Comparison of ENCODE assay signal across 8 mouse cellular contexts in genomic region chr9:62349250-62349649, GRCm38 (mm10). TPM values are rescaled to one million over a fixed set of nuclear protein-coding genes. Genes with fewer than 3 reads are reported as not detected.
DNase-seq lines count a peak whose midpoint lies in the region; ATAC-seq and TF ChIP-seq lines count a peak whose summit lies in the region.

No protein-coding gene starts in this region.

- no peak for ATAC-seq in lung, embryonic 16.5 days (ENCODE audit: low read depth)
- ATAC-seq in embryonic facial prominence, embryonic 13.5 days (ENCODE audit: insufficient number of reproducible peaks, insufficient read depth, low FRiP score, low TSS enrichment, low read depth): no peak
- no peak for ATAC-seq in liver, embryonic 11.5 days (replicated peaks; ENCODE audit: low FRiP score)

- H3K4me2 ChIP-seq in lung, embryonic 16.5 days (ENCODE audit: low read depth, low read length): no peak overlapping the region
- H3K4me2 ChIP-seq in embryonic facial prominence, embryonic 13.5 days: no peak overlapping the region
- H3K4me2 ChIP-seq in liver, embryonic 11.5 days: no peak overlapping the region

- H3K27ac ChIP-seq in cerebellum, adult 2 months (ENCODE audit: insufficient read depth, low read length): peak overlapping the region; percentile 31; the same call in 1 of the 2 replicates
- peak overlapping the region; percentile 5 for H3K27ac ChIP-seq in lung, embryonic 16.5 days (ENCODE audit: low read length)
- H3K27ac ChIP-seq in embryonic facial prominence, embryonic 13.5 days: 0 out of 2 replicates have a peak overlapping the region, but pooled peaks have one; percentile 14
- H3K27ac ChIP-seq in liver, embryonic 11.5 days (ENCODE audit: low read depth, low read length): no peak overlapping the region; the same call in 1 of the 2 replicates

- no peak for TF ChIP-seq CTCF in cerebellum, adult 2 months (IDR thresholded peaks at IDR 0.05; ENCODE audit: borderline replicate concordance, insufficient read depth, low read depth, low read length)

- no peak for TF ChIP-seq POLR2A in cerebellum, adult 2 months (IDR thresholded peaks at IDR 0.05; ENCODE audit: borderline replicate concordance, insufficient read depth, low read length)

- H3K27me3 ChIP-seq in cerebellum, adult 2 months (ENCODE audit: control insufficient read depth, insufficient read depth, low read length): no peaks in the 10 kb centered on the region
- H3K27me3 ChIP-seq in lung, embryonic 16.5 days (ENCODE audit: control insufficient read depth, insufficient read depth, low read depth, low read length): no peaks in the 10 kb centered on the region
- H3K27me3 ChIP-seq in embryonic facial prominence, embryonic 13.5 days: no peaks in the 10 kb centered on the region
- no peaks in the 10 kb centered on the region for H3K27me3 ChIP-seq in liver, embryonic 11.5 days (replicated peaks; ENCODE audit: control insufficient read depth, insufficient read depth, low read length)

- H3K4me1 ChIP-seq in cerebellum, adult 2 months (ENCODE audit: control insufficient read depth, insufficient read depth, low read length): peaks cover 24% of the 10 kb centered on the region
- peaks cover 52% of the 10 kb centered on the region for H3K4me1 ChIP-seq in lung, embryonic 16.5 days (replicated peaks; ENCODE audit: control insufficient read depth, insufficient read depth, low read length)
- H3K4me1 ChIP-seq in embryonic facial prominence, embryonic 13.5 days: peaks cover 71% of the 10 kb centered on the region
- peaks cover 82% of the 10 kb centered on the region for H3K4me1 ChIP-seq in liver, embryonic 11.5 days (replicated peaks; ENCODE audit: control insufficient read depth, insufficient read depth, low read length)

- 22% methylated on average over 15 of the region's 15 CpGs for WGBS in cerebellum, adult 2 months
- 38% methylated on average over 15 of the region's 15 CpGs for WGBS in lung, embryonic 16.5 days
- 64% methylated on average over 15 of the region's 15 CpGs for WGBS in embryonic facial prominence, embryonic 13.5 days
- 71% methylated on average over 15 of the region's 15 CpGs for WGBS in liver, embryonic 11.5 days

- no peaks in the 10 kb centered on the region for H3K36me3 ChIP-seq in lung, embryonic 16.5 days (ENCODE audit: control insufficient read depth, insufficient read depth, low read length)
- 0 out of 2 replicates have a peak, but pooled peaks cover under 1% of the 10 kb centered on the region for H3K36me3 ChIP-seq in embryonic facial prominence, embryonic 13.5 days
- H3K36me3 ChIP-seq in liver, embryonic 11.5 days (ENCODE audit: control insufficient read depth, insufficient read depth, low read length): peaks cover 2% of the 10 kb centered on the region; the same call in 1 of the 2 replicates

- H3K4me3 ChIP-seq in cerebellum, adult 2 months (replicated peaks; ENCODE audit: insufficient read depth, low read depth, low read length): no peak overlapping the region
- no peak overlapping the region for H3K4me3 ChIP-seq in lung, embryonic 16.5 days (ENCODE audit: low read length)
- no peak overlapping the region for H3K4me3 ChIP-seq in embryonic facial prominence, embryonic 13.5 days
- no peak overlapping the region for H3K4me3 ChIP-seq in liver, embryonic 11.5 days (ENCODE audit: low read depth, low read length)

- H3K9ac ChIP-seq in lung, embryonic 16.5 days (ENCODE audit: low read length): no peak overlapping the region
- H3K9ac ChIP-seq in embryonic facial prominence, embryonic 13.5 days: no peak overlapping the region
- H3K9ac ChIP-seq in liver, embryonic 11.5 days (ENCODE audit: low read depth, low read length): no peak overlapping the region

- DNase-seq in cerebellum, adult 2 months: peak in 1 of 2 experiments; percentile 28
- no peak for DNase-seq in cerebellum, postnatal 4 days (ENCODE audit: low spot score in 2 of 2)
- DNase-seq in lung, postnatal 25 days (ENCODE audit: low spot score): no peak
- DNase-seq in liver, embryonic 11.5 days (ENCODE audit: low spot score): peak; percentile 33
- no peak for DNase-seq in right cerebral cortex, postnatal 36 days (ENCODE audit: low spot score in 2 of 2)
- no peak for DNase-seq in layer of hippocampus, adult 9-10 months (ENCODE audit: low spot score)

- no peaks in the 10 kb centered on the region for H3K9me3 ChIP-seq in lung, embryonic 16.5 days (ENCODE audit: control insufficient read depth, low read length)
- H3K9me3 ChIP-seq in embryonic facial prominence, embryonic 13.5 days: no peaks in the 10 kb centered on the region
- H3K9me3 ChIP-seq in liver, embryonic 11.5 days (ENCODE audit: control insufficient read depth, low read length): no peaks in the 10 kb centered on the region

RNA-seq across cellular contexts. Expression of gene Anp32a, which starts 8.2 kb away (rescaled TPM):
- polyA plus RNA-seq in cerebellum, adult 2 months (2012; rRNA removed): 421 and 445 TPM in 2 replicates
- polyA plus RNA-seq in lung, embryonic 16.5 days (2015; fragmentation: Nextera tagmentation; extraction: Ambion mirVana): 195 and 205 TPM in 2 replicates
- polyA plus RNA-seq in embryonic facial prominence, embryonic 13.5 days (2015; fragmentation: Nextera tagmentation; extraction: Ambion mirVana): 237 and 292 TPM in 2 replicates
- 107 and 112 TPM in 2 replicates for polyA plus RNA-seq in liver, embryonic 11.5 days (2014; fragmentation: Nextera tagmentation; extraction: Ambion mirVana)
